Comparison of ENCODE assay signal across 23 mouse cellular contexts in genomic region chr12:99315931-99316330, GRCm38 (mm10).
DNase-seq lines count a peak whose midpoint lies in the region; ATAC-seq and TF ChIP-seq lines count a peak whose summit lies in the region.
"Had no signal": no experiment of that assay in that cellular context is flagged by ENCODE, and none has a peak within 500 bp of the region (broad histone marks: within the 10 kb centered on the region; RNA-seq: fewer than 3 reads in every experiment).

No protein-coding gene starts in this region.

- no peak for TF ChIP-seq POLR2A in lung, adult 2 months (IDR thresholded peaks at IDR 0.05; ENCODE audit: borderline replicate concordance, extremely low read depth, low read depth, low read length)

- H3K9ac ChIP-seq in hindbrain, postnatal 0 days (replicated peaks; ENCODE audit: low read length), result no peak overlapping the region

- no peaks in the 10 kb centered on the region for H3K9me3 ChIP-seq in hindbrain, postnatal 0 days (ENCODE audit: low read length)
- H3K9me3 ChIP-seq: G1E had no signal

- TF ChIP-seq CTCF in gastrocnemius, adult 2 months (IDR thresholded peaks at IDR 0.05), result no peak
- no peak for TF ChIP-seq CTCF in hindbrain, postnatal 0 days (IDR thresholded peaks at IDR 0.05; ENCODE audit: low read depth)
- no peak for TF ChIP-seq CTCF in lung, adult 2 months (IDR thresholded peaks at IDR 0.05; ENCODE audit: insufficient read depth, low read length)

- H3K4me1 ChIP-seq in hindbrain, postnatal 0 days (ENCODE audit: insufficient read depth, low read length), result peaks cover 16% of the 10 kb centered on the region
- peaks cover 25% of the 10 kb centered on the region for H3K4me1 ChIP-seq in lung, adult 2 months (ENCODE audit: control insufficient read depth, insufficient read depth, low read length)

- H3K27me3 ChIP-seq in hindbrain, postnatal 0 days (ENCODE audit: insufficient read depth, low read length), result no peaks in the 10 kb centered on the region
- H3K27me3 ChIP-seq: CH12.LX, Patski had no signal

- H3K4me2 ChIP-seq in hindbrain, postnatal 0 days (ENCODE audit: low read depth, low read length), result no peak overlapping the region

- 95% methylated on average over 6 of the region's 6 CpGs for WGBS in hindbrain, postnatal 0 days
- 79% methylated on average over 6 of the region's 6 CpGs for WGBS in lung, adult 2 months

- 0 out of 2 replicates have a peak overlapping the region, but pooled peaks have one; percentile 6 for H3K27ac ChIP-seq in gastrocnemius, adult 2 months
- H3K27ac ChIP-seq in hindbrain, postnatal 0 days, result no peak overlapping the region

- ATAC-seq in hindbrain, postnatal 0 days, result no peak
- ATAC-seq: activated CD4-positive, CD25-positive, alpha-beta regulatory T cell, adult 4 months; CD4-positive, CD25-positive, alpha-beta regulatory T cell, adult 4 months; Patski had no signal

- intact Hi-C loops in gastrocnemius, adult 2 months (cut with DNase I), result no loop called here

- H3K36me3 ChIP-seq in hindbrain, postnatal 0 days (ENCODE audit: insufficient read depth, low read length), result no peaks in the 10 kb centered on the region

- no peak for DNase-seq in gastrocnemius, adult 2 months
- DNase-seq in gastrocnemius, postnatal 4 days (ENCODE audit: low spot score in 2 of 2), result no peak
- DNase-seq in R1 (ENCODE audit: low read depth, low spot score) (peak; percentile 63), ZHBTc4 (ENCODE audit: low read depth, low spot score) (peak; percentile 62)
- no peak for DNase-seq in hindbrain, postnatal 0 days (ENCODE audit: low spot score)
- no peak for DNase-seq in lung, adult 2 months
- DNase-seq: adrenal gland, adult 2 months; adrenal gland, adult 8-10 months; adrenal gland, postnatal 10 days; adrenal gland, postnatal 14 days; adrenal gland, postnatal 25 days; adrenal gland, postnatal 36 days; B cell, adult 2 months; cerebellum, adult 11 months; cerebellum, adult 11-12 months; cerebellum, adult 18-20 months; cerebellum, adult 2 months; cerebellum, adult 8-10 months had no signal

- no peak overlapping the region for H3K4me3 ChIP-seq in gastrocnemius, adult 2 months
- no peak overlapping the region for H3K4me3 ChIP-seq in hindbrain, postnatal 0 days (ENCODE audit: low read length)
- no peak overlapping the region for H3K4me3 ChIP-seq in lung, adult 2 months (replicated peaks; ENCODE audit: extremely low read depth, low read depth, low read length)

Comparison
In these comparisons a context has a peak if more than half of its experiments do, and no peak if none do; other contexts are left out.
1. DNase-seq: peak in R1 (single experiment) and ZHBTc4 (single experiment); none in gastrocnemius, adult 2 months (single experiment), gastrocnemius, postnatal 4 days (0 of 2), hindbrain, postnatal 0 days (single experiment) and lung, adult 2 months (single experiment).